Mouse (Mus musculus) kidney, embryonic 14.5 days (tissue): ENCODE data around the gene Cep95. TPM values are rescaled to one million over a fixed set of nuclear protein-coding genes. Genes with fewer than 3 reads are reported as not detected.
A peak's percentile ranks its signal among the peaks of the same experiment; 100 is the strongest.

ENCODE experiments used
- microRNA-seq: library from miRNA; unstranded; fragments of <30 nt; microRNA quantifications from one replicate; pipeline ENCODE4, GENCODE M21; 2016
- polyA plus RNA-seq: library from polyadenylated mRNA; unstranded; fragments of >200 nt; fragmentation: Nextera tagmentation; extraction: Ambion mirVana; gene quantifications from 2 replicates; pipeline ENCODE4 v1.2.1, GENCODE M21; 2014

The Cep95 gene
- polyA plus RNA-seq, 1 experiment from 2014 or later: 21.3 TPM

Small RNA genes within 50 kb of the gene (microRNA-seq; reads per million reads assigned to microRNA genes)
- gene Gm25994: not detected
- gene Mir3064: 9.3 reads per million, percentile 27 among the genes with 10 or more reads in this experiment

Other genes starting within 250 kb of the Cep95 start
- gene Tex2, start 175.8 kb upstream of the Cep95 start, polyA plus RNA-seq: 5.0 and 9.7 TPM in 2 replicates
- 36.2 and 46.8 TPM in 2 replicates for gene Pecam1, start 38.6 kb upstream of the Cep95 start, polyA plus RNA-seq
- 1.0 and 1.1 TPM in 2 replicates for gene Milr1, start 38.0 kb upstream of the Cep95 start, polyA plus RNA-seq
- gene Polg2, start 9.7 kb upstream of the Cep95 start, polyA plus RNA-seq: 12.6 and 13.3 TPM in 2 replicates
- gene Ddx5, start 67 bp upstream of the Cep95 start, polyA plus RNA-seq: 369 and 392 TPM in 2 replicates
- gene Smurf2, start 131.5 kb downstream of the Cep95 start, polyA plus RNA-seq: 17.4 and 19.1 TPM in 2 replicates
- gene Kpna2, start 210.3 kb downstream of the Cep95 start, polyA plus RNA-seq: 403 and 460 TPM in 2 replicates
- 3.1 and 3.4 TPM in 2 replicates for gene 1810010H24Rik, start 236.4 kb downstream of the Cep95 start, polyA plus RNA-seq